Mouse (Mus musculus) lung, adult 2 months (tissue): Measurements from ENCODE around the gene Becn1. TPM values are rescaled to one million over a fixed set of nuclear protein-coding genes. Genes with fewer than 3 reads are reported as not detected.

Experiments used
- DNase-seq: peaks from one replicate; pipeline ENCODE4 v3.0.0; 2022
- H3K4me1 ChIP-seq: fragments of 200-500 bp; 2 replicates; pipeline ENCODE4 v1.6.1; 2011; ENCODE audit warnings: low read length; ENCODE audit not compliant: control insufficient read depth, insufficient read depth
- H3K4me3 ChIP-seq: fragments of 200-500 bp; replicated peaks from 2 replicates; pipeline ENCODE3; 2011; ENCODE audit warnings: low read depth, mild to moderate bottlenecking, control low read depth, low read length; ENCODE audit errors: extremely low read depth
- CTCF ChIP-seq: fragments of 200-500 bp; IDR thresholded peaks from 2 replicates; pipeline ENCODE4 v1.5.1; 2011; ENCODE audit warnings: mild to moderate bottlenecking, low read length, control low read depth; ENCODE audit not compliant: insufficient read depth
- POLR2A ChIP-seq: fragments of 200-500 bp; IDR thresholded peaks from 2 replicates; pipeline ENCODE4 v1.6.1; 2011; ENCODE audit warnings: low read depth, mild to moderate bottlenecking, control low read depth, low read length, borderline replicate concordance; ENCODE audit errors: extremely low read depth
- WGBS: fragments of 180-500 bp; shearing (Covaris S2); methylation state at CpG from one replicate; pipeline ENCODE4 v1.1.7; 2018; 5-methylcytosine and 5-hydroxymethylcytosine counted together
- polyA plus RNA-seq: library from polyadenylated mRNA; depleted of rRNA; stranded (reverse); fragments of >200 nt; gene quantifications from 2 replicates; pipeline ENCODE4 v1.2.3, GENCODE M21; 2012

Becn1 gene
- polyA plus RNA-seq, 1 experiment = 70.3 TPM

DNA sequence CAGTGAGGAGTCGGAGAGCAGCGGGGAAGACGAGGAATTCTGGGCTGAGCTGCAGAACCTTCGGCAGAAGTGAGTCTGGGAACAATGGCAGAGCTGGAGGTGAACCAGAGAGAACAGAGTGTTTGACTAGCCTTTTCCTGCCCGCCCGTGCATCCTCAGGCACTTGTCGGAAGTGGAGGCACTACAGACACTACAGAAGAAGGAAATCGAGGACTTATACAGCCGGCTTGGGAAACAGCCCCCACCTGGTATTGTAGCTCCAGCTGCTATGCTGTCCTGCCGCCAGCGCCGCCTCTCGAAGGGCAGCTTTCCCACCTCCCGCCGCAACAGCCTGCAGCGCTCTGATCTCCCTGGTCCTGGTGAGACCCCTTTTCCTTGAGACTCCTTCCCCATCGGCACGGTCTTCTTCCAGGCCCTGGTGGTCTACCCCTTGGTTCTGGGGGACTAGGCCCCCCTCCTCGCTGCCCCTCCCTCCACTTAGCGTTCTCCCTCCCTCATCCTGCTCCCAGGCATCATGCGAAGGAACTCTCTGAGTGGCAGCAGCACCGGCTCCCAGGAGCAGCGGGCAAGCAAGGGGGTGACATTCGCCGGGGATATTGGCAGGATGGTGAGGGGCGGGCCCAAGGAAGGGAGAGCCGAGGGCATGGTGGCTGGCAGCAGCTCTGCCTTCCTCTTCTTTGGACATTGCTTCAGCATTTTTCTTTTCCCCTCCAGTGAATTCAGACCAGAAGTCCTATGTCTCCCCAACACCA is 25.6 kb downstream of the Becn1 start:
- 29% methylated on average over 27 of the region's 27 CpGs for WGBS
- TF ChIP-seq POLR2A = peak; percentile 9; the same call in 1 of the 2 replicates
- TF ChIP-seq CTCF = no peak
- peaks cover 9% of the 10 kb centered on the region; the same call in 1 of the 2 replicates for H3K4me1 ChIP-seq
- no peak overlapping the region for H3K4me3 ChIP-seq
- DNase-seq = no peak

DNA sequence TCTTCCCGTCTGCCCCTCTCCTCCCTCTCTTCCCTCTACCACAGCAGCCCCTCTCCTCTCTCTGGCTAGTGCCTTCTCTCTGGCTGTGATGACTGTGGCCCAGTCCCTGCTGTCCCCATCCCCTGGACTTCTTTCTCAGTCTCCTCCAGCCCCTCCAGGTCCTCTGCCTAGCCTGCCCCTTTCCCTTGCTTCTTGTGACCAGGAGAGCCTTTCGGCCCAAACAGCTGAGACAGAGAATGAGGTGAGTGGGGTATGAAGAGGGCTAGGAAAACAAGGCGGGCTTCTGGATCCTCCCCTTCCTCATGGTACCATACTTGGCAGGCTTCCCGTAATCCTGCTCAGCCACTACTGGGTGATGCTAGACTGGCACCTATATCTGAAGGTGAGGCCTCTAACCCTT is 26.8 kb downstream of the Becn1 start:
- TF ChIP-seq CTCF (no peak), POLR2A (no peak)
- Histone ChIP-seq H3K4me3 (no peak overlapping the region), H3K4me1 (peaks cover 9% of the 10 kb centered on the region; the same call in 1 of the 2 replicates)
- WGBS = 60% methylated on average over 4 of the region's 4 CpGs
- DNase-seq = no peak

DNA sequence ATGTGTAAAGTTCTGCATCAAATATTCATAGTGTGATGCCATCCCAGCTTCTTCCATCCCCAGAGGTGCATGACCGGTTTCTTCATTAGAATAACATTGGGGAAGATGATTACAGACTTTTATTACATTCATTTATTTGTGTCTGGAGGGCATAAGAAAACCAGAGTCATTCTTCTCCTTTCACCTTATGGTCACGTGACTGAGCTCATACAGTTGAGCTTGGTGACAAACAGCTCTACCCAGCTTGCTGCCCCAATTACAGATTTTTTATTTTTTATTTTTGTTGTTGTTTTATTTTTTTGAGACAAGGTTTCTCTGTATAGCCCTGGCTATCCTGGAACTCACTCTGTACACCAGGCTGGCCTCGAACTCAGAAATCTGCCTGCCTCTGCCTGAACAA is 29.6 kb downstream of the Becn1 start:
- no peak for DNase-seq
- no peak for TF ChIP-seq POLR2A
- no peak for TF ChIP-seq CTCF
- H3K4me3 ChIP-seq = no peak overlapping the region
- WGBS = 90% methylated on average over 3 of the region's 3 CpGs
- peaks cover 2% of the 10 kb centered on the region; the same call in 1 of the 2 replicates for H3K4me1 ChIP-seq

DNA sequence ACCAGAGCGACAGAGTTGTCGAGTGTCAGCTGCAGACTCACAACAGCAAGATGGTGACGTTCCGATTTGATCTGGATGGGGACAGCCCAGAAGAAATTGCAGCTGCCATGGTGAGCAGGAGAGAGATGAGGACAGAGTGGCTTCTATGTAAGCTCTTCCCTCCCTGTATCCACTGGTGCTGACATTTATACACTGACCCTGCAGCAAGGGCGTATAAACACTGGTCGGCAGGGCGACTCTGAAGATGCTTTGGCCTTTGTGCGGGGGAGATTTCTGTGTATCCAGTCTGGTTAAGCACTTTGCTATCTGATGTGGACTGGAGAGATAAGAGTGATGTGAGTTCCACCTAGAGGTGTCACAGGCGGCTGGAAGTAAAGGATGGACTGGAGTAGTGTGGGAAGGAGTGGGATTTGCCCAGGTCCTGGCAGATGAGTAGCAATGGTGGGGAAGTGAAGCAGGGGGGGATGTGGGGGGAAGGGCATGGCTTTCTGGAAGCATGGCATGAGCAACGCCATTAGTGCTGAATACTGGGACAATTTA is 32.4 kb downstream of the Becn1 start:
- WGBS = 25% methylated on average over 10 of the region's 10 CpGs
- no peak for TF ChIP-seq POLR2A
- TF ChIP-seq CTCF = no peak
- no peak for DNase-seq
- Histone ChIP-seq H3K4me1 (no peaks in the 10 kb centered on the region; the same call in 1 of the 2 replicates), H3K4me3 (no peak overlapping the region)

DNA sequence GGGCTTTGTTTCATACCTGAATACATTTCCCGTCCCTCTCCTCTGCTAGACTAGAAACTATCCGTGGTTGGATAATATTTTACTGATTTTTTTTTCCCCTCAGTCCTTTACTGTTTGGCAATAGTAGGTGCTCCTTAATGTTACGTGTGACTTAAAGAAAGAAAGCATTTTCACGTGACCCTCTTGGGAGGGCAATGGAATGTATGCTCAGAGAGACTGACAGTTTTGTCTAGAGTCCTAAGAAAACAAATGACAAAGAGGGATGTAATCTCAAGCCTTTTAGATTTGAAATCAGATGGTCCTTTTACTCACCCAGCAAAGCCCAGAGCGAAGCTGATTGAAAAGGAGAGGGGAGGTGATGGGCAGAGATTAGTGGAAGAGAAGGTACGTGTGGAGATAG is 36.2 kb downstream of the Becn1 start:
- TF ChIP-seq POLR2A (no peak), CTCF (no peak)
- Histone ChIP-seq H3K4me1 (peaks cover 8% of the 10 kb centered on the region), H3K4me3 (no peak overlapping the region)
- no peak for DNase-seq
- 51% methylated on average over 6 of the region's 6 CpGs for WGBS

DNA sequence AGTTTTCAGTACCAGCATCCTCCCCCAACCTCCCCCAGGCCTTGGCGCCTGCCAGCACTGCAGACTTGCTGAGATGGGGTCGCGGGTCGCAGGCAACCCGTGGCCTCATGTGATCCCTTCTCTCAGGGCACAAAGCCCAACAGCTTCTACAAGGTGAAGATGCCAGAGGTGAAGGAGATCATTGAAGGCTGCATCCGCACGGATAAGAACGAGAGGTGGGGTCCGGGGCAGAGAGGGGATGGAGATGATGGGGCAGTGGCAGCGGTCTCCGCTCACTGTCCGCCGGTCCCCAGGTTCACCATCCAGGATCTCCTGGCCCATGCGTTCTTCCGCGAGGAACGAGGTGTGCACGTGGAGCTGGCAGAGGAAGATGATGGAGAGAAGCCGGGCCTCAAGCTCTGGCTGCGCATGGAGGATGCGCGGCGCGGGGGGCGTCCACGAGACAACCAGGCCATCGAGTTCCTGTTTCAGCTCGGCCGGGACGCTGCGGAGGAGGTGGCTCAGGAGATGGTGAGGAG is 37.1 kb downstream of the Becn1 start:
- WGBS = 20% methylated on average over 31 of the region's 31 CpGs
- H3K4me3 ChIP-seq = no peak overlapping the region
- TF ChIP-seq POLR2A = no peak
- TF ChIP-seq CTCF = no peak
- H3K4me1 ChIP-seq = peaks cover 9% of the 10 kb centered on the region
- no peak for DNase-seq

DNA sequence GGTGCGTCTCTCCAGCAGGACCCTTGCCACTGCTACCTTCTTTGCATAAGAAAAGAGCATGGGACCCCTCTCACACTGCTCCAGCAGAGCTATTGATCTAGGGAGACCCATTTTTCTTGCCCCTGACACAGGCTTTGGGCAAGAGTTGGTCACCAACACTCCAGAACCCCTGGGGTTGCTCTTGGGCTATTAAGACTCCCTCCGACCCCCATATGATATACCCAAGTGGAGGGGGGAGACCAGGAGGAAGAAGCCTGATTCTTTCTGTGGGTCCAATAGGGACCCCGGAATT is 38.2 kb downstream of the Becn1 start:
- H3K4me3 ChIP-seq = no peak overlapping the region
- 57% methylated on average over 3 of the region's 3 CpGs for WGBS
- DNase-seq = no peak
- peaks cover 11% of the 10 kb centered on the region for H3K4me1 ChIP-seq
- no peak for TF ChIP-seq CTCF
- no peak for TF ChIP-seq POLR2A

DNA sequence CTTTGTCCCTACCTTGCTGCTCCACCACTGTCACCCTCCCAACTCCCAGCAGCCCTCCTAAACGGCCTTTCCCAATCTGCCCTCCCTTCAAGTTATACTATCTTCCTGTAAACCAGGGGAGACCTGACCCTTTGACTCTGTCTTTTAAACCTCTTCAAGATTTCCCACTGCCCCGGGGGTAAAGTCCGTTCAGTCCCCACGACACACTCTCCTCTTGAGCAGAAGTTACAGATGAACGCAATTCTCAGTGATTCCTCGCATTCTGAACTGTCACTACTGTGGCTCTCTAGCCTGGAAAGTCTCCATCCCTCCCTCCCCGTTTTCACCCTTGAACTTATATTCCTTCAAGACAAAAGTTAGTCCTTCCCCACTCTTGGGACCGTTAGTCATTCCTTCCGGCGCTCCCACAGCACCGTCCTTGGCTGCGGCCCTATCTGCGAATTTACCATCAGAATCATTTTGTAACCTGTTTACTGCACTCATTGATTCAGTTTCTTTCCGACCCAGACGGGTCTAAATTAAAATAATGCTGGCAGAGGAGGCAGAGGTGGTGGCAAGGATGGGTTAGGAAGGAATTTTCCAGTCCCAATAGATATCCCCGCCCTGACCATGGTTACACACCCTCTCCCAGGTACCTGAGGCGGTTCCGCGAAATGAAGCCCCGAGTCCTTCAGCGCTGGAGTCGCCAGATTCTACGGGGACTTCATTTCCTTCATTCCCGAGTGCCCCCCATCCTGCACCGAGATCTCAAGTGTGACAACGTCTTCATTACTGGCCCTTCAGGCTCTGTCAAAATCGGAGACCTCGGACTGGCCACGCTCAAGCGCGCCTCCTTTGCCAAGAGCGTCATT is 38.7 kb downstream of the Becn1 start:
- Histone ChIP-seq H3K4me1 (peaks cover 11% of the 10 kb centered on the region), H3K4me3 (no peak overlapping the region)
- no peak for DNase-seq
- no peak for TF ChIP-seq POLR2A
- no peak for TF ChIP-seq CTCF
- WGBS = 29% methylated on average over 32 of the region's 32 CpGs

DNA sequence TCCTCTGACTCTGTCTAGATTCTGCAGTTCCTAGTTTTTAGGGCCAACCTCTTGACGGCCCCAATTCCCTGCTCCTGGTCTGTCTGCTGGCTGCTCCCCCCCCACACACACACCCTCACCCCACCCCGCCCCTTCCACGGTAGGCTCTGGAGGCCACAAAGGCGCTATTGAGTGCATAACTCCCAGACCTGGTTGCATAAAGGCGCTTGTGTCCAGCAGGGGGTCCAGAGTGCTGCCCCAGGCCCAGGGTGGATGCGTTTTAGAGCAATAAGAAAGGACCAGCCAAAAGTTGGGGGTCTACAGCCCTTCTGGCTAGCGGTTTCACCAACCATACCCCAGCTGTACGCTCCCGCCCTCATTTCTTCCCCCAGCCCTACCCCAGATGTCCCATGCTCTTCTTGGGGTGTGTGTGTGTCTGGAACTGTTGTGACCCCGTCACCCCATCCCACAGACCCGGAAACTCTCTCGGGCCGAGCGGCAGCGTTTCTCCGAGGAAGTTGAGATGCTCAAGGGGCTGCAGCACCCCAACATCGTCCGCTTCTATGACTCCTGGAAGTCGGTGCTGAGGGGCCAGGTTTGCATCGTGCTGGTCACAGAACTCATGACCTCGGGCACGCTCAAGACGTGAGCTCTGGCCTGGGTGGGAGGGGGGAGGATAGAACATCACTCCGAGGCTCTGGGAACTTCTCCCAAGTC is 39.7 kb downstream of the Becn1 start:
- 14% methylated on average over 24 of the region's 24 CpGs for WGBS
- Histone ChIP-seq H3K4me1 (peaks cover 11% of the 10 kb centered on the region), H3K4me3 (no peak overlapping the region)
- DNase-seq = no peak
- TF ChIP-seq POLR2A (no peak), CTCF (no peak)
